In the genomic region with DNA sequence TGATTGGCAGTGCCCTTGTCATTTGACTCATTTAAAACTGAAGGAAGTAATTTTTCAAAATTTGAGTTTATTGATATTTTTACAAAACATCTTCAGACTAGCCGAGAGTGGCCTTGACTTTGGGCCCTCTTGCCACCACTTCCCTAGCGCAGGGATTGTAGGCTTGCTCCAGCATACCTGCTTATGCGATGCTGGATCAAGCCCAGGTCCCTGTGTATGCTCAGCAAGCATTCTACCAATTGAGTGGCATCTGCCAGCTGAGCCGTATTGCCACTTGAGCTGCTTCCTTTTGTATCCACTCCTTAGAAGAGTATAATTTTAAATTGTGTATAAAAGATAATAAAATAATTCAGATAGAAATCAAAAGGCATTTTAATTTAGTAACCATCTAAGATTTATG, we compare ENCODE assay signal across 32 mouse cellular contexts.
"Had no signal": no experiment of that assay in that cellular context is flagged by ENCODE, and none has a peak within 500 bp of the region (broad histone marks: within the 10 kb centered on the region; RNA-seq: fewer than 3 reads in every experiment).

No protein-coding gene starts in this region.

- H3K27ac ChIP-seq: heart, embryonic 15.5 days; hindbrain, embryonic 10.5 days; hindbrain, embryonic 12.5 days; hindbrain, embryonic 13.5 days; hindbrain, embryonic 14.5 days; hindbrain, embryonic 15.5 days; hindbrain, postnatal 0 days; intestine, embryonic 15.5 days; kidney, embryonic 15.5 days; kidney, postnatal 0 days; layer of hippocampus, adult 2 months; left cerebral cortex, adult 2 months had no signal

- ATAC-seq: hindbrain, embryonic 16.5 days; hindbrain, postnatal 0 days; inflammation-experienced regulatory T-cells, adult 6 months; intestine, embryonic 15.5 days; intestine, embryonic 16.5 days; intestine, postnatal 0 days had no signal

- H3K27me3 ChIP-seq: heart, embryonic 15.5 days; hindbrain, embryonic 12.5 days; hindbrain, embryonic 13.5 days; hindbrain, embryonic 15.5 days; intestine, embryonic 15.5 days; kidney, embryonic 15.5 days had no signal

- H3K4me1 ChIP-seq: heart, embryonic 15.5 days; hindbrain, embryonic 10.5 days; hindbrain, embryonic 12.5 days; hindbrain, embryonic 13.5 days; hindbrain, embryonic 15.5 days; intestine, embryonic 15.5 days; kidney, embryonic 15.5 days had no signal

- DNase-seq: heart, postnatal 10 days; heart, postnatal 14 days; heart, postnatal 36 days; heart, postnatal 4 days; kidney, adult 11 months; kidney, adult 18-20 months; kidney, adult 2 months; kidney, adult 8-10 months; kidney, adult 9 months; kidney, postnatal 10 days; kidney, postnatal 14 days; kidney, postnatal 25 days; kidney, postnatal 36 days; kidney, postnatal 4 days; layer of hippocampus, adult 9-11 months; layer of hippocampus, postnatal 36 days had no signal

- H3K4me3 ChIP-seq: heart, embryonic 15.5 days; hindbrain, embryonic 10.5 days; hindbrain, embryonic 12.5 days; hindbrain, embryonic 13.5 days; hindbrain, embryonic 15.5 days; intestine, embryonic 15.5 days; kidney, embryonic 15.5 days; layer of hippocampus, adult 2 months; left cerebral cortex, adult 2 months had no signal
